Mouse (Mus musculus): ENCODE data around the gene Sema6c. TPM values are rescaled to one million over a fixed set of nuclear protein-coding genes. Genes with fewer than 3 reads are reported as not detected.
A peak's percentile ranks its signal among the peaks of the same experiment; 100 is the strongest.
"Not testable (repeated sequence)": the region's sequence is repeated elsewhere in the genome, so short reads cannot be mapped to it uniquely, and the experiment has no call there.

Sema6c gene
- polyA plus RNA-seq, 1 experiment from 2014 or later = 24.2 TPM

- no peak for ATAC-seq (ENCODE audit: insufficient number of reproducible peaks, insufficient read depth, low FRiP score, low TSS enrichment)
- no peaks in the 10 kb centered on the region for H3K4me1 ChIP-seq
- whole genome bisulfite sequencing = 81% methylated on average over 2 of the region's 2 CpGs
- H3K27ac ChIP-seq = no peak overlapping the region
- H3K4me3 ChIP-seq = no peak overlapping the region
- H3K4me2 ChIP-seq (replicated peaks) = no peak overlapping the region
- no peaks in the 10 kb centered on the region for H3K27me3 ChIP-seq
- H3K9me3 ChIP-seq = no peaks in the 10 kb centered on the region
- H3K36me3 ChIP-seq = peaks cover 70% of the 10 kb centered on the region
- no peak overlapping the region for H3K9ac ChIP-seq
Measured at GRCm38 (mm10) chr3:95195772-95196171, 35.5 kb downstream of the Sema6c start.

- no peak overlapping the region for H3K27ac ChIP-seq
- H3K36me3 ChIP-seq = peaks cover 72% of the 10 kb centered on the region
- no peaks in the 10 kb centered on the region for H3K4me1 ChIP-seq
- no peak overlapping the region for H3K9ac ChIP-seq
- H3K27me3 ChIP-seq = no peaks in the 10 kb centered on the region
- H3K4me3 ChIP-seq = no peak overlapping the region
- no peak for ATAC-seq (ENCODE audit: insufficient number of reproducible peaks, insufficient read depth, low FRiP score, low TSS enrichment)
- 67% methylated on average over 1 of the region's 1 CpGs for WGBS
- no peak overlapping the region for H3K4me2 ChIP-seq (replicated peaks)
- H3K9me3 ChIP-seq = no peaks in the 10 kb centered on the region
Measured at GRCm38 (mm10) chr3:95199101-95199500, 38.8 kb downstream of the Sema6c start.

- no peak overlapping the region for H3K4me2 ChIP-seq (replicated peaks)
- no peak overlapping the region for H3K4me3 ChIP-seq
- H3K27me3 ChIP-seq = no peaks in the 10 kb centered on the region
- H3K4me1 ChIP-seq = no peaks in the 10 kb centered on the region
- H3K9me3 ChIP-seq = no peaks in the 10 kb centered on the region
- no peak overlapping the region for H3K9ac ChIP-seq
- H3K36me3 ChIP-seq = peaks cover 73% of the 10 kb centered on the region
- no peak overlapping the region for H3K27ac ChIP-seq
- no peak for ATAC-seq (ENCODE audit: insufficient number of reproducible peaks, insufficient read depth, low FRiP score, low TSS enrichment)
- 83% methylated on average over 7 of the region's 7 CpGs for WGBS
Measured at GRCm38 (mm10) chr3:95200132-95200531, 39.9 kb downstream of the Sema6c start.

GRCm38 (mm10) chr3:95200562-95200961, 40.3 kb downstream of the Sema6c start:
- Histone ChIP-seq H3K4me2 (replicated peaks) (no peak overlapping the region), H3K36me3 (peaks cover 73% of the 10 kb centered on the region), H3K9me3 (no peaks in the 10 kb centered on the region), H3K4me1 (no peaks in the 10 kb centered on the region), H3K27me3 (no peaks in the 10 kb centered on the region), H3K27ac (no peak overlapping the region), H3K9ac (no peak overlapping the region), H3K4me3 (no peak overlapping the region)
- ATAC-seq (ENCODE audit: insufficient number of reproducible peaks, insufficient read depth, low FRiP score, low TSS enrichment) = no peak
- 49% methylated on average over 2 of the region's 2 CpGs for WGBS

- Histone ChIP-seq H3K4me3 (no peak overlapping the region), H3K9ac (no peak overlapping the region), H3K27me3 (no peaks in the 10 kb centered on the region), H3K4me2 (replicated peaks) (no peak overlapping the region), H3K36me3 (peaks cover 66% of the 10 kb centered on the region), H3K4me1 (no peaks in the 10 kb centered on the region), H3K27ac (no peak overlapping the region), H3K9me3 (no peaks in the 10 kb centered on the region)
- 91% methylated on average over 6 of the region's 6 CpGs for WGBS
- no peak for ATAC-seq (ENCODE audit: insufficient number of reproducible peaks, insufficient read depth, low FRiP score, low TSS enrichment)
Measured at GRCm38 (mm10) chr3:95203880-95204279, 43.6 kb downstream of the Sema6c start.

GRCm38 (mm10) chr3:95208286-95208685, 48.0 kb downstream of the Sema6c start:
- H3K9ac ChIP-seq = no peak overlapping the region
- no peaks in the 10 kb centered on the region for H3K4me1 ChIP-seq
- whole genome bisulfite sequencing = 90% methylated on average over 4 of the region's 4 CpGs
- H3K27me3 ChIP-seq = no peaks in the 10 kb centered on the region
- H3K4me3 ChIP-seq = no peak overlapping the region
- H3K36me3 ChIP-seq = peaks cover 43% of the 10 kb centered on the region
- H3K27ac ChIP-seq = no peak overlapping the region
- no peak for ATAC-seq (ENCODE audit: insufficient number of reproducible peaks, insufficient read depth, low FRiP score, low TSS enrichment)
- H3K4me2 ChIP-seq (replicated peaks) = no peak overlapping the region
- H3K9me3 ChIP-seq = no peaks in the 10 kb centered on the region

GRCm38 (mm10) chr3:95210585-95210984, 50.3 kb downstream of the Sema6c start:
- WGBS = 79% methylated on average over 2 of the region's 2 CpGs
- no peaks in the 10 kb centered on the region for H3K9me3 ChIP-seq
- no peak overlapping the region for H3K27ac ChIP-seq
- no peaks in the 10 kb centered on the region for H3K27me3 ChIP-seq
- H3K9ac ChIP-seq = no peak overlapping the region
- H3K4me3 ChIP-seq = no peak overlapping the region
- H3K4me2 ChIP-seq (replicated peaks) = no peak overlapping the region
- peaks cover 36% of the 10 kb centered on the region for H3K36me3 ChIP-seq
- no peak for ATAC-seq (ENCODE audit: insufficient number of reproducible peaks, insufficient read depth, low FRiP score, low TSS enrichment)
- no peaks in the 10 kb centered on the region for H3K4me1 ChIP-seq

GRCm38 (mm10) chr3:95212889-95213608, 52.8 kb downstream of the Sema6c start:
- not testable (repeated sequence) for H3K4me3 ChIP-seq; H3K9ac ChIP-seq; H3K27me3 ChIP-seq; ATAC-seq (ENCODE audit: insufficient number of reproducible peaks, insufficient read depth, low FRiP score, low TSS enrichment); H3K9me3 ChIP-seq; H3K27ac ChIP-seq; H3K4me2 ChIP-seq (replicated peaks); H3K4me1 ChIP-seq
- H3K36me3 ChIP-seq = peaks cover 24% of the 10 kb centered on the region
- WGBS = 92% methylated on average over 7 of the region's 10 CpGs

- peaks cover 19% of the 10 kb centered on the region for H3K36me3 ChIP-seq
- WGBS = 93% methylated on average over 1 of the region's 1 CpGs
- H3K4me1 ChIP-seq = peaks cover 12% of the 10 kb centered on the region
Measured at GRCm38 (mm10) chr3:95213609-95213975, 53.3 kb downstream of the Sema6c start.

GRCm38 (mm10) chr3:95216655-95217254, 56.5 kb downstream of the Sema6c start:
- peaks cover 12% of the 10 kb centered on the region for H3K4me1 ChIP-seq
- ATAC-seq (ENCODE audit: insufficient number of reproducible peaks, insufficient read depth, low FRiP score, low TSS enrichment) = no peak
- H3K27ac ChIP-seq = peak overlapping the region; percentile 99
- peaks cover 26% of the 10 kb centered on the region for H3K36me3 ChIP-seq
- peak overlapping the region; percentile 72 for H3K4me3 ChIP-seq
- peak overlapping the region; percentile 63 for H3K4me2 ChIP-seq (replicated peaks)
- H3K27me3 ChIP-seq = no peaks in the 10 kb centered on the region
- no peaks in the 10 kb centered on the region for H3K9me3 ChIP-seq
- H3K9ac ChIP-seq = peak overlapping the region; percentile 92
- 15% methylated on average over 4 of the region's 4 CpGs for WGBS

More at GRCm38 (mm10) chr3:95213609-95213975, 53.3 kb downstream of the Sema6c start:
- Histone ChIP-seq H3K9me3 (no peaks in the 10 kb centered on the region), H3K4me2 (replicated peaks) (no peak overlapping the region), H3K9ac (no peak overlapping the region), H3K27ac (no peak overlapping the region), H3K4me3 (no peak overlapping the region), H3K27me3 (no peaks in the 10 kb centered on the region)
- ATAC-seq (ENCODE audit: insufficient number of reproducible peaks, insufficient read depth, low FRiP score, low TSS enrichment) = no peak

- peak within 1 kb of the TSS; percentile 63 for H3K4me2 ChIP-seq (replicated peaks)
- peak within 1 kb of the TSS; percentile 72 for H3K4me3 ChIP-seq
- peak within 1 kb of the TSS; percentile 99 for H3K27ac ChIP-seq
- no peaks in the 10 kb centered on the region for H3K9me3 ChIP-seq
- H3K27me3 ChIP-seq = no peaks in the 10 kb centered on the region
- peak within 1 kb of the TSS; percentile 92 for H3K9ac ChIP-seq
- ATAC-seq (ENCODE audit: insufficient number of reproducible peaks, insufficient read depth, low FRiP score, low TSS enrichment) = peak; percentile 93
- under 1% methylated on average over 56 of the region's 56 CpGs for WGBS
- H3K36me3 ChIP-seq = peaks cover 26% of the 10 kb centered on the region
- H3K4me1 ChIP-seq = peaks cover 12% of the 10 kb centered on the region
Measured at GRCm38 (mm10) chr3:95217255-95218134, 57.2 kb downstream of the Sema6c start, which contains the start of gene Gabpb2. Gene Gabpb2, minus strand, starts transcription at chr3:95217916.
